Comparison of ENCODE assay signal across 9 mouse cellular contexts in genomic region chr17:85818098-85818855, GRCm38 (mm10).
DNase-seq lines count a peak whose midpoint lies in the region; ATAC-seq lines count a peak whose summit lies in the region.
"Had no signal": no experiment of that assay in that cellular context is flagged by ENCODE, and none has a peak within 500 bp of the region (broad histone marks: within the 10 kb centered on the region; RNA-seq: fewer than 3 reads in every experiment).

No protein-coding gene starts in this region.

- H3K36me3 ChIP-seq in heart, embryonic 16.5 days (ENCODE audit: control insufficient read depth, insufficient read depth): no peaks in the 10 kb centered on the region
- H3K36me3 ChIP-seq in embryonic facial prominence, embryonic 10.5 days (replicated peaks): no peaks in the 10 kb centered on the region
- H3K36me3 ChIP-seq in limb, embryonic 13.5 days: no peaks in the 10 kb centered on the region; the same call in 1 of the 2 replicates

- no peak overlapping the region for H3K27ac ChIP-seq in heart, embryonic 16.5 days (ENCODE audit: low read length)
- H3K27ac ChIP-seq in embryonic facial prominence, embryonic 10.5 days (replicated peaks): 0 out of 2 replicates have a peak overlapping the region, but pooled peaks have one; percentile 10
- 0 out of 2 replicates have a peak overlapping the region, but pooled peaks have one; percentile 28 for H3K27ac ChIP-seq in limb, embryonic 13.5 days

- peaks cover 4% of the 10 kb centered on the region; the same call in 1 of the 2 replicates for H3K4me1 ChIP-seq in heart, embryonic 16.5 days (ENCODE audit: control insufficient read depth, insufficient read depth, low read length)
- H3K4me1 ChIP-seq in embryonic facial prominence, embryonic 10.5 days: peaks cover 13% of the 10 kb centered on the region
- H3K4me1 ChIP-seq in limb, embryonic 13.5 days: peaks cover 32% of the 10 kb centered on the region

- whole genome bisulfite sequencing in heart, embryonic 16.5 days: 57% methylated on average over 17 of the region's 17 CpGs
- WGBS in embryonic facial prominence, embryonic 10.5 days: 86% methylated on average over 17 of the region's 17 CpGs
- WGBS in limb, embryonic 13.5 days: 43% methylated on average over 17 of the region's 17 CpGs

- no peak for DNase-seq in heart, adult 8-10 months (ENCODE audit: low spot score)
- peak; percentile 24 for DNase-seq in adrenal gland, postnatal 14 days
- DNase-seq in embryonic facial prominence, embryonic 10.5 days (ENCODE audit: low spot score): no peak
- DNase-seq in adipocyte (ENCODE audit: low spot score): no peak
- DNase-seq in embryo, embryonic 11 days: no peak
- DNase-seq: heart, adult 18-20 months; kidney, adult 11 months had no signal

- no peak for ATAC-seq in heart, embryonic 16.5 days (replicated peaks; ENCODE audit: extremely low read depth, insufficient read depth, low FRiP score)
- peak; percentile 51 for ATAC-seq in limb, embryonic 13.5 days (ENCODE audit: low FRiP score, low read depth)

- no peak overlapping the region for H3K4me3 ChIP-seq in heart, embryonic 16.5 days (ENCODE audit: low read length)
- no peak overlapping the region for H3K4me3 ChIP-seq in embryonic facial prominence, embryonic 10.5 days
- no peak overlapping the region for H3K4me3 ChIP-seq in limb, embryonic 13.5 days

- H3K9ac ChIP-seq in heart, embryonic 16.5 days (ENCODE audit: low read length): no peak overlapping the region
- no peak overlapping the region for H3K9ac ChIP-seq in limb, embryonic 13.5 days

- H3K27me3 ChIP-seq in heart, embryonic 16.5 days (ENCODE audit: control insufficient read depth, insufficient read depth, low read length): no peaks in the 10 kb centered on the region
- peaks cover 21% of the 10 kb centered on the region for H3K27me3 ChIP-seq in embryonic facial prominence, embryonic 10.5 days (replicated peaks; ENCODE audit: low read depth, poor library complexity, severe bottlenecking)
- H3K27me3 ChIP-seq in limb, embryonic 13.5 days: 0 out of 2 replicates have a peak, but pooled peaks cover 2% of the 10 kb centered on the region

- peak overlapping the region; percentile 33; the same call in 1 of the 2 replicates for H3K4me2 ChIP-seq in heart, embryonic 16.5 days (ENCODE audit: low read depth, low read length)
- H3K4me2 ChIP-seq in limb, embryonic 13.5 days (replicated peaks): peak overlapping the region; percentile 21; the same call in 1 of the 2 replicates

- peaks cover 4% of the 10 kb centered on the region; the same call in 1 of the 2 replicates for H3K9me3 ChIP-seq in heart, embryonic 16.5 days (replicated peaks; ENCODE audit: control insufficient read depth, low read length)
- no peaks in the 10 kb centered on the region for H3K9me3 ChIP-seq in embryonic facial prominence, embryonic 10.5 days
- peaks cover 6% of the 10 kb centered on the region; the same call in 1 of the 2 replicates for H3K9me3 ChIP-seq in limb, embryonic 13.5 days
